ENCODE assay signal across 29 mouse cellular contexts in the genomic region with DNA sequence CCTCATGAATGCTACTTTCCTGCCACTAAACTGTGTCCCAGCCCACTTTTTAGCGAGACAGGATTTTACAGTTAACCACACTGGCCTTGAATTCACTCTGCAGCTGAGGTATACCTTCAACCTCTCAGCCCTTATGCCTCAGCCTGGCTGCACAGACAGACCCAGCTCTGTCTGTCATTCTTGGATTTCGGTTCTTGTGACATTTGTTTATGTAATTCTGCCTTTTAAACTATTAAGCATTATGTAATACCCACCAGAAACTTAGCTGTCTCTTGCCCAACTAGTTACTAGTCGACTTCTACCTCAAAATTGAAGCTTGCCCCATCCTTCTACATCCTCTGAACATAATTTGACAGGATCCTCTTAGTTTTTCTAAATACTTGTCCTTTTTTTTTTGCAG. TPM values are rescaled to one million over a fixed set of nuclear protein-coding genes. Genes with fewer than 3 reads are reported as not detected.
DNase-seq lines count a peak whose midpoint lies in the region; ATAC-seq and TF ChIP-seq lines count a peak whose summit lies in the region.
"Had no signal": no experiment of that assay in that cellular context is flagged by ENCODE, and none has a peak within 500 bp of the region (broad histone marks: within the 10 kb centered on the region; RNA-seq: fewer than 3 reads in every experiment).

No protein-coding gene starts in this region.

- H3K4me3 ChIP-seq in liver, adult 2 months (ENCODE audit: insufficient read depth, low read depth, low read length): no peak overlapping the region
- no peak overlapping the region for H3K4me3 ChIP-seq in brown adipose tissue, adult 24 weeks (ENCODE audit: insufficient read depth, low read depth, low read length)
- no peak overlapping the region for H3K4me3 ChIP-seq in lung, postnatal 0 days (ENCODE audit: low read depth, low read length)
- H3K4me3 ChIP-seq: embryonic facial prominence, embryonic 10.5 days; embryonic facial prominence, embryonic 13.5 days; forebrain, embryonic 10.5 days; forebrain, embryonic 13.5 days; heart, adult 2 months; heart, embryonic 10.5 days; heart, embryonic 13.5 days had no signal

- no peak for TF ChIP-seq POLR2A in liver, adult 2 months (IDR thresholded peaks at IDR 0.05; ENCODE audit: extremely low read depth, insufficient read depth, low read length)

- H3K27me3 ChIP-seq in liver, adult 2 months (ENCODE audit: control insufficient read depth, insufficient read depth, low read length): no peaks in the 10 kb centered on the region
- H3K27me3 ChIP-seq in lung, postnatal 0 days (replicated peaks; ENCODE audit: insufficient read depth, low read length): no peaks in the 10 kb centered on the region
- H3K27me3 ChIP-seq: embryonic facial prominence, embryonic 13.5 days; forebrain, embryonic 13.5 days; heart, embryonic 13.5 days; Patski had no signal

- TF ChIP-seq EP300 in lung, postnatal 0 days (IDR thresholded peaks at IDR 0.05): no peak

- no peak overlapping the region for H3K27ac ChIP-seq in liver, adult 2 months (replicated peaks; ENCODE audit: insufficient read depth, low read depth, low read length)
- H3K27ac ChIP-seq in brown adipose tissue, adult 24 weeks (replicated peaks; ENCODE audit: low read depth, low read length): peak overlapping the region; percentile 39
- no peak overlapping the region for H3K27ac ChIP-seq in lung, postnatal 0 days (ENCODE audit: low read length)
- H3K27ac ChIP-seq: embryonic facial prominence, embryonic 10.5 days; embryonic facial prominence, embryonic 13.5 days; forebrain, embryonic 10.5 days; forebrain, embryonic 13.5 days; heart, adult 2 months; heart, embryonic 10.5 days; heart, embryonic 13.5 days; hindbrain, embryonic 14.5 days; hindbrain, postnatal 0 days had no signal

- no peak overlapping the region for H3K4me2 ChIP-seq in lung, postnatal 0 days (replicated peaks; ENCODE audit: low read depth, low read length)
- H3K4me2 ChIP-seq: embryonic facial prominence, embryonic 13.5 days; forebrain, embryonic 13.5 days; heart, embryonic 13.5 days; hindbrain, embryonic 14.5 days had no signal

- peaks cover 44% of the 10 kb centered on the region for H3K36me3 ChIP-seq in liver, adult 2 months (ENCODE audit: control insufficient read depth, insufficient read depth, low read length)
- peaks cover 13% of the 10 kb centered on the region; the same call in 1 of the 2 replicates for H3K36me3 ChIP-seq in lung, postnatal 0 days (ENCODE audit: insufficient read depth, low read length)

- ATAC-seq in megakaryocyte, adult 5-6 weeks (ENCODE audit: poor library complexity, severe bottlenecking): peak; percentile 49
- ATAC-seq in lung, postnatal 0 days: no peak
- ATAC-seq: forebrain, embryonic 13.5 days; forebrain, postnatal 0 days; hindbrain, postnatal 0 days; inflammation-experienced regulatory T-cells, adult 6 months; Patski had no signal

- 39% methylated on average over 3 of the region's 3 CpGs for WGBS in liver, adult 2 months
- WGBS in lung, postnatal 0 days: 73% methylated on average over 3 of the region's 3 CpGs

- DNase-seq in liver, adult 2 months (ENCODE audit: extremely low read depth, low read depth, low spot score): peak; percentile 45
- DNase-seq in liver: no peak
- no peak for DNase-seq in frontal cortex, postnatal 10 days (ENCODE audit: low spot score in 2 of 2)
- no peak for DNase-seq in B cell, adult 2 months
- no peak for DNase-seq in lung, postnatal 0 days (ENCODE audit: low spot score)
- DNase-seq: adrenal gland, adult 2 months; adrenal gland, postnatal 14 days; cerebellum, adult 11-12 months; cerebellum, adult 8-10 months; cerebellum, postnatal 10 days; cerebellum, postnatal 36 days; embryo, embryonic 11 days; forebrain, postnatal 0 days; gastrocnemius, postnatal 25 days; heart, adult 2 months; heart, postnatal 14 days; heart, postnatal 4 days had no signal

- H3K4me1 ChIP-seq in liver, adult 2 months (ENCODE audit: control insufficient read depth, insufficient read depth, low read length): peaks cover 2% of the 10 kb centered on the region; the same call in 1 of the 2 replicates
- H3K4me1 ChIP-seq in brown adipose tissue, adult 24 weeks (ENCODE audit: control insufficient read depth, insufficient read depth, insufficient read length, low read length): no peaks in the 10 kb centered on the region; the same call in 1 of the 2 replicates
- H3K4me1 ChIP-seq in lung, postnatal 0 days (ENCODE audit: insufficient read depth, low read depth, low read length): no peaks in the 10 kb centered on the region
- H3K4me1 ChIP-seq: embryonic facial prominence, embryonic 10.5 days; embryonic facial prominence, embryonic 13.5 days; forebrain, embryonic 10.5 days; forebrain, embryonic 13.5 days; heart, embryonic 10.5 days; heart, embryonic 13.5 days had no signal

- H3K79me2 ChIP-seq in liver, adult 2 months (ENCODE audit: control insufficient read depth, insufficient read depth, low read length): no peaks in the 10 kb centered on the region; the same call in 1 of the 2 replicates

- TF ChIP-seq CTCF in liver, adult 2 months (IDR thresholded peaks at IDR 0.05; ENCODE audit: low read depth, low read length): no peak
- no peak for TF ChIP-seq CTCF in lung, postnatal 0 days (IDR thresholded peaks at IDR 0.05)

- H3K9ac ChIP-seq in liver, adult 2 months (ENCODE audit: low read depth, low read length): no peak overlapping the region
- H3K9ac ChIP-seq in lung, postnatal 0 days (replicated peaks; ENCODE audit: low read depth): no peak overlapping the region
- H3K9ac ChIP-seq: embryonic facial prominence, embryonic 13.5 days; forebrain, embryonic 13.5 days; forebrain, postnatal 0 days; heart, embryonic 13.5 days; hindbrain, embryonic 14.5 days had no signal

- no peaks in the 10 kb centered on the region for H3K9me3 ChIP-seq in lung, postnatal 0 days (ENCODE audit: low read length)
- H3K9me3 ChIP-seq: embryonic facial prominence, embryonic 10.5 days; embryonic facial prominence, embryonic 13.5 days; forebrain, embryonic 10.5 days; forebrain, embryonic 13.5 days; heart, embryonic 10.5 days; heart, embryonic 13.5 days had no signal

RNA-seq across cellular contexts. Expression of gene Mbtd1, which starts 22.2 kb away (rescaled TPM):
- total RNA-seq in liver, adult 2 months (2014; rRNA removed): 14.1 and 14.2 TPM in 2 replicates
- 2.3 and 3.0 TPM in 2 replicates for polyA plus RNA-seq in liver, adult 2 months (2012; rRNA removed)
- 6.1 and 12.5 TPM in 2 replicates for polyA plus RNA-seq in brown adipose tissue, adult 24 weeks (2012; ENCODE audit: insufficient read depth, insufficient read length, missing spikeins)
- total RNA-seq in megakaryocyte, adult 5-6 weeks (2015): 37.2 and 48.3 TPM in 2 replicates
- total RNA-seq in megakaryocyte, adult 5-6 weeks (2017): 25.4 and 37.9 TPM in 2 replicates
- polyA plus RNA-seq in lung, postnatal 0 days (2015; fragmentation: Nextera tagmentation; extraction: Ambion mirVana): 11.1 and 12.4 TPM in 2 replicates

RNA-seq across cellular contexts. Expression of gene Utp18, which starts 22.3 kb away (rescaled TPM):
- total RNA-seq in liver, adult 2 months (2014; rRNA removed): 8.1 and 8.8 TPM in 2 replicates
- polyA plus RNA-seq in liver, adult 2 months (2012; rRNA removed): 2.4 TPM in 2 replicates
- polyA plus RNA-seq in brown adipose tissue, adult 24 weeks (2012; ENCODE audit: insufficient read depth, insufficient read length, missing spikeins): 11.6 and 12.6 TPM in 2 replicates
- total RNA-seq in megakaryocyte, adult 5-6 weeks (2015): 18.0 and 18.4 TPM in 2 replicates
- 21.2 and 31.0 TPM in 2 replicates for total RNA-seq in megakaryocyte, adult 5-6 weeks (2017)
- 10.4 and 12.1 TPM in 2 replicates for polyA plus RNA-seq in lung, postnatal 0 days (2015; fragmentation: Nextera tagmentation; extraction: Ambion mirVana)

RNA-seq across cellular contexts. Expression of gene Nme2, which starts 48.2 kb away (rescaled TPM):
- total RNA-seq in liver, adult 2 months (2014; rRNA removed): 363 and 370 TPM in 2 replicates
- polyA plus RNA-seq in liver, adult 2 months (2012; rRNA removed): 153 and 184 TPM in 2 replicates
- polyA plus RNA-seq in brown adipose tissue, adult 24 weeks (2012; ENCODE audit: insufficient read depth, insufficient read length, missing spikeins): 510 and 580 TPM in 2 replicates
- total RNA-seq in megakaryocyte, adult 5-6 weeks (2015): 290 and 330 TPM in 2 replicates
- 148 and 149 TPM in 2 replicates for total RNA-seq in megakaryocyte, adult 5-6 weeks (2017)
- 246 and 280 TPM in 2 replicates for polyA plus RNA-seq in lung, postnatal 0 days (2015; fragmentation: Nextera tagmentation; extraction: Ambion mirVana)
